13 mouse cellular contexts compared by ENCODE assay signal in the genomic region with DNA sequence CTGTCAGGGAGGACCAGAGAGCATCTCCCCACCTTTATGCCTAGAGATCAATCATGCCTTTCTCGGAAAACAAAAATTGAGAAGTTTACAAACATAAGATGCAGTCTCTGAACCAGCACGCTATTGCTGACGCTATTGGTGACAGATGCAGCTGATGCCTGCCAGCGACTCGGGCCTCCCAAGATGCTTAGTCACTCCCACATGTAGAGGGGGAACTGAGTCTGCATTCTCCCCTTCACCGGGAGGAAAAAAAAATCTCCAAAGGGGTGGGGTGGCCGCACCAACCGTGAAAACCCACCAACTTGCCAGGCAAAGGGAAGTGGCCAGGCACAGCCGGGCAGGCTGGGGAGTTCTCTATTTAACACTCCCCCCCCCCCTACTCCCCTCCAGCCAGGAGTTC.
DNase-seq lines count a peak whose midpoint lies in the region; ATAC-seq and TF ChIP-seq lines count a peak whose summit lies in the region.
"Had no signal": no experiment of that assay in that cellular context is flagged by ENCODE, and none has a peak within 500 bp of the region (broad histone marks: within the 10 kb centered on the region; RNA-seq: fewer than 3 reads in every experiment).

No protein-coding gene starts in this region.

- 16% methylated on average over 9 of the region's 9 CpGs for WGBS in kidney, postnatal 0 days
- WGBS in embryonic facial prominence, embryonic 10.5 days, result 5% methylated on average over 9 of the region's 9 CpGs
- 2% methylated on average over 9 of the region's 9 CpGs for WGBS in limb, embryonic 12.5 days

- 0 out of 2 replicates have a peak overlapping the region, but pooled peaks have one; percentile 8 for H3K4me2 ChIP-seq in kidney, postnatal 0 days (ENCODE audit: low read length)
- H3K4me2 ChIP-seq in limb, embryonic 12.5 days, result 0 out of 2 replicates have a peak overlapping the region, but pooled peaks have one; percentile 1

- peaks cover 19% of the 10 kb centered on the region for H3K4me1 ChIP-seq in kidney, postnatal 0 days (replicated peaks; ENCODE audit: insufficient read depth, low read length)
- H3K4me1 ChIP-seq in embryonic facial prominence, embryonic 10.5 days, result peaks cover 63% of the 10 kb centered on the region
- H3K4me1 ChIP-seq in limb, embryonic 12.5 days (replicated peaks), result peaks cover 54% of the 10 kb centered on the region

- intact Hi-C loops in gastrocnemius, adult 2 months (cut with DNase I), result no loop called here

- H3K36me3 ChIP-seq in kidney, postnatal 0 days (ENCODE audit: insufficient read depth, low read length), result no peaks in the 10 kb centered on the region
- no peaks in the 10 kb centered on the region for H3K36me3 ChIP-seq in embryonic facial prominence, embryonic 10.5 days (replicated peaks)
- no peaks in the 10 kb centered on the region for H3K36me3 ChIP-seq in limb, embryonic 12.5 days
- H3K36me3 ChIP-seq: hindbrain, embryonic 10.5 days had no signal

- ATAC-seq in kidney, postnatal 0 days (replicated peaks; ENCODE audit: low FRiP score, low read depth), result no peak
- ATAC-seq in limb, embryonic 12.5 days (ENCODE audit: insufficient number of reproducible peaks, insufficient read depth, low FRiP score, low TSS enrichment, low read depth), result no peak

- H3K27me3 ChIP-seq in kidney, postnatal 0 days (ENCODE audit: insufficient read depth, low read length), result peaks cover 11% of the 10 kb centered on the region
- H3K27me3 ChIP-seq in embryonic facial prominence, embryonic 10.5 days (replicated peaks; ENCODE audit: low read depth, poor library complexity, severe bottlenecking), result peaks cover 83% of the 10 kb centered on the region
- peaks cover 79% of the 10 kb centered on the region for H3K27me3 ChIP-seq in limb, embryonic 12.5 days

- H3K9ac ChIP-seq in kidney, postnatal 0 days (ENCODE audit: low read depth, low read length), result 0 out of 2 replicates have a peak overlapping the region, but pooled peaks have one; percentile 23
- no peak overlapping the region for H3K9ac ChIP-seq in limb, embryonic 12.5 days (replicated peaks)

- no peak overlapping the region for H3K4me3 ChIP-seq in gastrocnemius, adult 2 months
- no peak overlapping the region for H3K4me3 ChIP-seq in kidney, postnatal 0 days (replicated peaks; ENCODE audit: low read depth, low read length)
- no peak overlapping the region for H3K4me3 ChIP-seq in embryonic facial prominence, embryonic 10.5 days
- no peak overlapping the region for H3K4me3 ChIP-seq in limb, embryonic 12.5 days (replicated peaks)
- H3K4me3 ChIP-seq: heart, adult 2 months; hindbrain, embryonic 10.5 days; left cerebral cortex, adult 2 months had no signal

- peak; percentile 8 for DNase-seq in gastrocnemius, adult 2 months
- no peak for DNase-seq in gastrocnemius, postnatal 25 days
- DNase-seq in kidney, postnatal 0 days (ENCODE audit: low spot score), result peak; percentile 26
- no peak for DNase-seq in kidney, postnatal 36 days
- DNase-seq in embryonic facial prominence, embryonic 10.5 days (ENCODE audit: low spot score), result no peak
- no peak for DNase-seq in cerebellum, adult 9-10 months
- DNase-seq: B cell, adult 2 months; cerebellum, adult 2 months; heart, adult 2 months; thymus, postnatal 25 days had no signal

- no peak overlapping the region for H3K27ac ChIP-seq in gastrocnemius, adult 2 months
- H3K27ac ChIP-seq in kidney, postnatal 0 days, result peak overlapping the region; percentile 55; the same call in 1 of the 2 replicates
- H3K27ac ChIP-seq in embryonic facial prominence, embryonic 10.5 days (replicated peaks), result peak overlapping the region; percentile 70
- no peak overlapping the region for H3K27ac ChIP-seq in limb, embryonic 12.5 days
- H3K27ac ChIP-seq: heart, adult 2 months; hindbrain, embryonic 10.5 days; left cerebral cortex, adult 2 months had no signal

- no peaks in the 10 kb centered on the region for H3K9me3 ChIP-seq in kidney, postnatal 0 days (replicated peaks; ENCODE audit: low read length)
- no peaks in the 10 kb centered on the region for H3K9me3 ChIP-seq in embryonic facial prominence, embryonic 10.5 days
- H3K9me3 ChIP-seq in limb, embryonic 12.5 days, result no peaks in the 10 kb centered on the region
- H3K9me3 ChIP-seq: hindbrain, embryonic 10.5 days had no signal

- no peak for TF ChIP-seq CTCF in gastrocnemius, adult 2 months (IDR thresholded peaks at IDR 0.05)
- no peak for TF ChIP-seq CTCF in kidney, postnatal 0 days (IDR thresholded peaks at IDR 0.05; ENCODE audit: low read depth)

Comparison
In these comparisons a context has a peak if more than half of its experiments do, and no peak if none do; other contexts are left out.
1. DNase-seq: peak in gastrocnemius, adult 2 months (single experiment) and kidney, postnatal 0 days (single experiment); none in gastrocnemius, postnatal 25 days (single experiment), kidney, postnatal 36 days (0 of 2), embryonic facial prominence, embryonic 10.5 days (single experiment) and cerebellum, adult 9-10 months (single experiment).
2. H3K27ac ChIP-seq: peak in kidney, postnatal 0 days (single experiment) and embryonic facial prominence, embryonic 10.5 days (single experiment); none in gastrocnemius, adult 2 months (single experiment) and limb, embryonic 12.5 days (single experiment).